Mouse (Mus musculus): ENCODE measurements around the gene Asap2. TPM values are rescaled to one million over a fixed set of nuclear protein-coding genes. Genes with fewer than 3 reads are reported as not detected.

Asap2 gene
- total and polyA plus RNA-seq, 2 experiments from 2014 or later, result 14.9 to 27.8 TPM

DNA sequence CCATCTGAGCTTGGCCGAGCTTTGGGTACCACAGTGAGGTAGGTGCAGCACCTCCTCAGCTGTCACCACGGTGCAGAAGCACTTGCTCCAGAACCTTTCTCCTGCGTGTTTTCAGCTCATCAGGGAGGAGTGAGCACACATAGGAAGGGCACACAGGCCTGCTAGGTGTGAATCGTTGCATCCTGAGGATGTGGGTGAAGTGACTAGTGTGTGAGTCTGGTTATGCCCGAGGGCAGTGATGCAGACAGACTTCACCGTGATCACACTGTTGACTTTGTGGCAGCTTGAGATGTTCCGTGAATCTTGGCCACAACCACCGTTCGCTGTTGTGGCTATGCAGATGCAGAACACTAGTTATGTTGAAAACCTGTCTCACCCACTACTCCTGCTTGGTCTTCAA, 236.1 kb downstream of the Asap2 start:
- no peak overlapping the region for H3K27ac ChIP-seq (ENCODE audit: low read depth, low read length)
- H3K27me3 ChIP-seq (ENCODE audit: insufficient read depth, low read length), result no peaks in the 10 kb centered on the region
- no peak for TF ChIP-seq CTCF (IDR thresholded peaks at IDR 0.05; ENCODE audit: low read depth)
- DNase-seq, result no peak
- no peak overlapping the region for H3K9ac ChIP-seq
- ATAC-seq, result no peak
- no peak overlapping the region for H3K4me2 ChIP-seq (ENCODE audit: low read depth)
- H3K4me1 ChIP-seq (ENCODE audit: insufficient read depth), result no peaks in the 10 kb centered on the region
- H3K9me3 ChIP-seq (ENCODE audit: low read length), result no peaks in the 10 kb centered on the region
- H3K36me3 ChIP-seq (ENCODE audit: insufficient read depth), result peaks cover 25% of the 10 kb centered on the region
- WGBS, result 87% methylated on average over 9 of the region's 9 CpGs
- no peak overlapping the region for H3K4me3 ChIP-seq (ENCODE audit: low read depth, low read length)

DNA sequence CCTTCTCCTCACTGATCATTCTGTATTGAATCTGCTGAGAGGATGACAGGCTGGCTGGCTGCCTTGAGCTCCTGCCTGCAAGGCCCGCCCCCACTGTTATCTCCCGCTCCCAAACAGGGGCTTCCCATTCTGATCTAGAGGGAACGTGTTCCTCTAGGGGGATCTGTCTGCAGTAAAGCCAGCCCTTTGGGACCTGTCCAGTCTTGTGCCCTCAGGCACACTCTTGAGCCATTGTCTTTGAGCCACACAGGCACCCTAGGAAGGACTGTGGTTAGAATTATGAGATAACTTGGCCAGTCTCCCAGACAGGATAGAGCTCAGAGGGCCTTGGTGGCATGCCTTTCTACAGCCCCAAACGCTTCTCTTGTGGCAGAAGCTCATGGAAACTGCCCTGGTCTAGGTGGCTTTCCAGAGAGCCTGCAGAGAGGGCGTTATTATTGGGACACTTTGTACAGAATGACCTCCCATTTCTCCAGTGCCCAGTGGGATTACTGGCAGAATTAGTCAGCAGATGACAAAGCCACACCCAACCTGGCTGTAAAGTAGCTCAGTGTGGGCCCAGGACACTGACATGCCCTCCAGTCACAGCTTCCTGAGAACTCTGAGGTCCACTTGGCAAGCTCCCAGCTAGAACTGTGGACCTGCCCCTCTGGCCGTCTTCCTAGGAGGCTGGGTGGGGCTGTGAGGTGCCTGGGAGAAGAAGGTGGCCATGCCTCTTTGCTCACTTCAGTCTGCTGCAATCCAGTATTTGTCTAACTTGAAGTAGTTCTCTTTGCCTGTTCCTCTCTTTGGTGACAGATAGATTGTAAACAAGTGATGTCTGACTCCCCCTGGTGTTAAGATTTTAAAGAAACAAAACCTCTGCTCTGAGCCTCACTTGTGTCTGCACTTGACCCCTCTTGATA, 237.1 kb downstream of the Asap2 start:
- peak; percentile 63 for ATAC-seq
- WGBS, result 37% methylated on average over 6 of the region's 6 CpGs
- H3K9me3 ChIP-seq (ENCODE audit: low read length), result no peaks in the 10 kb centered on the region
- H3K36me3 ChIP-seq (ENCODE audit: insufficient read depth), result peaks cover 31% of the 10 kb centered on the region
- H3K4me3 ChIP-seq (ENCODE audit: low read depth, low read length), result no peak overlapping the region
- peak; percentile 40 for DNase-seq
- no peak overlapping the region for H3K4me2 ChIP-seq (ENCODE audit: low read depth)
- no peak overlapping the region for H3K9ac ChIP-seq
- peak; percentile 63 for TF ChIP-seq CTCF (IDR thresholded peaks at IDR 0.05; ENCODE audit: low read depth)
- no peaks in the 10 kb centered on the region for H3K4me1 ChIP-seq (ENCODE audit: insufficient read depth)
- no peak overlapping the region for H3K27ac ChIP-seq (ENCODE audit: low read depth, low read length)
- no peaks in the 10 kb centered on the region for H3K27me3 ChIP-seq (ENCODE audit: insufficient read depth, low read length)

DNA sequence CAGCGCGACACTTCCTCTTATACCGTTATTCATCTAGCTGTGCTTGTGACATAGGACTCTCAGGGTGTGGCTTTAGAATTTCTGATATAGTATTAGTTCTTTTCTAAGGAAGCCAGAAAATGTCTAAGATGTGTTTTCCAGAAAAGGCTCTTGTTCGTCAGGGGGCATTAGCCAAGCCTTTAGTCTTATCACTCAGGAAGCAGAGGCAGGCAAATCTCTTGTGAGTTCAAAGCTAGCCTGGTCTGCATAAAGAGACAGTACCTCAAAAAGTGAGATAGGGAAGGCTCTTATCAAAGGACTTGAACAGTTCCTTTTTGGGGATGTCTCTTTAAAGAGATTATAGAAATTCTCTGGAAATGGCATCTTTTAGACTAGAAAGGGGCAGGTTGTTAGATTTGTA, 238.4 kb downstream of the Asap2 start:
- WGBS, result 93% methylated on average over 4 of the region's 4 CpGs
- H3K9ac ChIP-seq, result no peak overlapping the region
- H3K27ac ChIP-seq (ENCODE audit: low read depth, low read length), result no peak overlapping the region
- no peaks in the 10 kb centered on the region for H3K27me3 ChIP-seq (ENCODE audit: insufficient read depth, low read length)
- H3K4me2 ChIP-seq (ENCODE audit: low read depth), result no peak overlapping the region
- H3K9me3 ChIP-seq (ENCODE audit: low read length), result no peaks in the 10 kb centered on the region
- TF ChIP-seq CTCF (IDR thresholded peaks at IDR 0.05; ENCODE audit: low read depth), result no peak
- no peak for ATAC-seq
- peaks cover 34% of the 10 kb centered on the region for H3K36me3 ChIP-seq (ENCODE audit: insufficient read depth)
- no peak for DNase-seq
- H3K4me3 ChIP-seq (ENCODE audit: low read depth, low read length), result no peak overlapping the region
- no peaks in the 10 kb centered on the region for H3K4me1 ChIP-seq (ENCODE audit: insufficient read depth)

DNA sequence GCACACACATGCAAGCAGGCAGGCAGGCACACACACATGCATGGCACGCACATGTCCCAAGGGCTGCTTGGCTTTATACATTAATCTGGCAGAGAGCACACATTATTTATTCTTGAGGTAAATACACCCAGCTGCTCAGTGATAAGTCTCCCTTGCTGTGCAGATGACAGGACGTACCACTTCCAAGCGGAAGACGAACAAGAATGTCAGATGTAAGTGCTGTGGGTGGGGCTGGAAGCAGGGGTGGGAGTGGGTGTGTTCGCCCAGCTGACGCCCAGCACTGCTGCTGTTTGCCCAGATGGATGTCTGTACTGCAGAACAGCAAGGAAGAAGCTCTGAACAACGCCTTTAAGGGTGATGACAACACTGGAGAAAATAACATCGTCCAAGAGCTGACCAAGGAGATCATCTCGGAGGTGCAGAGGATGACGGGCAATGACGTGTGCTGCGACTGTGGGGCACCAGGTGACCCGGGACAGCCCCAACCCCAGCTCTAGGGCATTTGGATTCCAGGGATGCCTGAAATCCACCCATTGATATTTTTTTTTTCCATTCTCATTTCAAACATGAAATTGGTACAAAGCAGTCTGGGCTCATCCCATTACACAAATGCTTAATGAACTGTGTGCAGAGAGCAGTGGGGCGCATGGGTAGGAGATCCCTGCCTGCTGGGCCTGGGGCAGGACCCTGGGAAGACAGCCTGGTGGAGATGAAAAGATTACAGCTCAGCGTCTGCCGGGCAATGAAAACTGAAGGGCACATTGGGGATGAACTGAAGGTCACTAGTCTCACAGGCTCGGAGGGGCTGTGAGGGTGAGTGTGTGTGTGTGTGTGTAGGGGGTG, 239.0 kb downstream of the Asap2 start:
- no peak for ATAC-seq
- Histone ChIP-seq H3K27ac (ENCODE audit: low read depth, low read length) (no peak overlapping the region), H3K4me3 (ENCODE audit: low read depth, low read length) (no peak overlapping the region), H3K27me3 (ENCODE audit: insufficient read depth, low read length) (no peaks in the 10 kb centered on the region), H3K9ac (no peak overlapping the region), H3K4me2 (ENCODE audit: low read depth) (no peak overlapping the region), H3K4me1 (ENCODE audit: insufficient read depth) (no peaks in the 10 kb centered on the region), H3K9me3 (ENCODE audit: low read length) (no peaks in the 10 kb centered on the region), H3K36me3 (ENCODE audit: insufficient read depth) (peaks cover 35% of the 10 kb centered on the region)
- no peak for TF ChIP-seq CTCF (IDR thresholded peaks at IDR 0.05; ENCODE audit: low read depth)
- WGBS, result 76% methylated on average over 17 of the region's 17 CpGs
- DNase-seq, result no peak

DNA sequence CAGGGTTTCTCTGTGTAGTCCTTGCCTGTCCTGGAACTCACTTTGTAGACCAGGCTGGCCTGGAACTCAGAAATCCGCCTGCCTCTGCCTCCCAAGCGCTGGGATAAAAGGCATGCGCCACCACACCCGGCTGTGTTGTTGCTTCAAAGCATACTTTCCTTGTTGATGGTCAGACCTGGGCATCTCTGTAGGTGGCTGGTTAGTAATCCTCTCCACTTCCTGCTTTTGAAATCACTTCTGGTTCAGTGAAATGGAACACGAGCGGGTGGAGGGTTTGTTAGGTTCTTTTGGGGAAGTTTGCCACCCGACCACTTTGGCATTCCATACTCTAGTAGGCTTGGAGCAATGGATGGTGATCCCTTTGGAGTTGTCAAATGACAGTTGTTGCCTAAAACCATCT, 243.5 kb downstream of the Asap2 start:
- Histone ChIP-seq H3K36me3 (ENCODE audit: insufficient read depth) (peaks cover 64% of the 10 kb centered on the region), H3K9me3 (ENCODE audit: low read length) (no peaks in the 10 kb centered on the region), H3K4me2 (ENCODE audit: low read depth) (no peak overlapping the region), H3K27me3 (ENCODE audit: insufficient read depth, low read length) (no peaks in the 10 kb centered on the region), H3K9ac (no peak overlapping the region), H3K4me1 (ENCODE audit: insufficient read depth) (no peaks in the 10 kb centered on the region), H3K27ac (ENCODE audit: low read depth, low read length) (no peak overlapping the region), H3K4me3 (ENCODE audit: low read depth, low read length) (no peak overlapping the region)
- DNase-seq (no peak), ATAC-seq (no peak)
- 86% methylated on average over 7 of the region's 7 CpGs for WGBS
- TF ChIP-seq CTCF (IDR thresholded peaks at IDR 0.05; ENCODE audit: low read depth), result no peak

DNA sequence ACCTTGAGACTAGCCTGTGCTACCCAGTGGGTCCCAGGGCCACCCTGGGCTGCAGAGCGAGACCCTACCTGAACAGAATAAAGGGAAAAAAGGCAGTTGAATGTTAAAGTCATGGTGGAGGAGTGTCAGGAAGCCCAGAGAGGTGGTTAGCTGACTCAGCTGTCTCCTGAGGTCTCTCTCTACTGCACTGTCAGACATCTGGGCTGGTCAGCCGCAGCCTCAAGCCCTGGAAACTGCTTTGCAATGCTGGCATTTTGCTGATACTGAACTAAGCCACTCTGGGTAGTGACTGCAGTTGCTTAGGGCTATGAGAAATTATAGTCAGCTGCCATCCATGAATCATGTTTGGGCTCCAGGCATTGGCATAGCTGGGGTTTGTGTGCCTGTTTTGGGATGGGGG, 244.3 kb downstream of the Asap2 start:
- peaks cover 71% of the 10 kb centered on the region for H3K36me3 ChIP-seq (ENCODE audit: insufficient read depth)
- no peak overlapping the region for H3K9ac ChIP-seq
- DNase-seq (no peak), ATAC-seq (no peak)
- H3K27me3 ChIP-seq (ENCODE audit: insufficient read depth, low read length), result no peaks in the 10 kb centered on the region
- H3K4me1 ChIP-seq (ENCODE audit: insufficient read depth), result no peaks in the 10 kb centered on the region
- TF ChIP-seq CTCF (IDR thresholded peaks at IDR 0.05; ENCODE audit: low read depth), result no peak
- H3K27ac ChIP-seq (ENCODE audit: low read depth, low read length), result no peak overlapping the region
- H3K4me2 ChIP-seq (ENCODE audit: low read depth), result no peak overlapping the region
- no peak overlapping the region for H3K4me3 ChIP-seq (ENCODE audit: low read depth, low read length)
- H3K9me3 ChIP-seq (ENCODE audit: low read length), result no peaks in the 10 kb centered on the region
- 93% methylated on average over 2 of the region's 2 CpGs for WGBS

DNA sequence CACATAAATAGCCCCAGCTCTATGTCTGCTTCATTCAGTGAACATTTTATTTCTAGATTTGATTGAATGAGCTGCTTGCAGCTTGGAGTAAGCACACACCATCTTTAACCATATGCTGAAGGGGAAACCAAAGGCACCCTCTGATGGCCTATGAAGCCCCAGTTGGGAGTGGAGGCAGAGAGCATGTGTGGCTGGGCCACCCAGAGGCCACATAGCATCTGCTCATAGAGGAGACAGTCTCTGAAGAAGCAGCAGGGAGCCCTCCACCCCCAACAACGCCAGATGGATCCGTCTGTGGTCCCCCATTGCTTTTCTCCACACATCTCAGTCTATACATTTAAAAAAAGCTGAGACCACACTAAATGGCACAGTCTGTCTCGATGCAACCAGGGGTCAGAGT, 251.7 kb downstream of the Asap2 start:
- no peaks in the 10 kb centered on the region for H3K27me3 ChIP-seq (ENCODE audit: insufficient read depth, low read length)
- DNase-seq (no peak), ATAC-seq (no peak)
- no peak overlapping the region for H3K9ac ChIP-seq
- no peaks in the 10 kb centered on the region for H3K9me3 ChIP-seq (ENCODE audit: low read length)
- no peaks in the 10 kb centered on the region for H3K4me1 ChIP-seq (ENCODE audit: insufficient read depth)
- H3K36me3 ChIP-seq (ENCODE audit: insufficient read depth), result peaks cover 65% of the 10 kb centered on the region
- H3K4me2 ChIP-seq (ENCODE audit: low read depth), result no peak overlapping the region
- WGBS, result 76% methylated on average over 3 of the region's 3 CpGs
- no peak overlapping the region for H3K4me3 ChIP-seq (ENCODE audit: low read depth, low read length)
- no peak for TF ChIP-seq CTCF (IDR thresholded peaks at IDR 0.05; ENCODE audit: low read depth)
- no peak overlapping the region for H3K27ac ChIP-seq (ENCODE audit: low read depth, low read length)
